Mouse (Mus musculus) fat pad, adult 2 months (tissue): ENCODE data around the gene Ppfia3.
"Not testable (repeated sequence)": the region's sequence is repeated elsewhere in the genome, so short reads cannot be mapped to it uniquely, and the experiment has no call there.

Experiments
- DNase-seq: peaks from one replicate; pipeline ENCODE4 v3.0.0-alpha.2; 2011; ENCODE audit warnings: low read depth, low spot score; ENCODE audit errors: extremely low read depth

Gene Ppfia3

DNA sequence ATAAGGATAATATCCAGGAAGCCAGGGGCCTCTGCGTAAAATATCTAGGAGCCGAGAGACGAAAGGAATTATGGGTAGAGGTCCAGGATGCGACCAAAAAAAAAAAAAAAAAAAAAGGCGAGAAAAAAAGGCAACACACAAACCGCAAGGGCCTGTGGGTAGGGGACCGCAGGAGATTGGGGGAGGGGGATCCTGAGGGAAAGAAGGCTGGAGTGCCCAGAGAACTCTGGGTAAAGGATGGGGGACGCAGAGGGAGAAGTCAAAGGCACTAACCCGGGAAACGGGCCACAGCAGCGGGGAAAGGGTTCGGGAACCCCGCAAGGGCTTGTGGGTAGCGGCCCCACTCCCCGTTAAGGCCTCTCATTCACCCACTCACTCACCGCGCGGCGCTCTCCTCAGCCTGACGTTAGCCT lies 28.3 kb upstream of the Ppfia3 start:
- no peak for DNase-seq

DNA sequence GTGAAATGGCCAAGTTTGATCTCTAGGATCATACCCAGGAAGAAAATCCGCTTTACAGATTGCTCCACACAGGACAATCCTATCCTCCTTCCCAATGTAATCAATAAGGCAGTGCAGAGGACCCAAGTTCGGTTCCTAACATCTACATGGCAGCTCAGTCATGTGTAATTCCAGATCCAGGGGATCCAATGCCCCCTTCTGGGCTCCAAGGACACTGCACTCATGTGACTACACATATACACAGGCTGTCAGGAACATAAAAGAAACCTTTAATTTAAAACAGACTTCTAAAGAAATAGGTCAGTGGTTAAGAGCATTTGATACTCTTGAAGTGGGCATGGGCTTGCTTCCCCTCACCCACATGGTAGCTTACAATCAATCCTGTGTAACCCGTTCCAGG lies 19.3 kb upstream of the Ppfia3 start:
- no peak for DNase-seq

DNA sequence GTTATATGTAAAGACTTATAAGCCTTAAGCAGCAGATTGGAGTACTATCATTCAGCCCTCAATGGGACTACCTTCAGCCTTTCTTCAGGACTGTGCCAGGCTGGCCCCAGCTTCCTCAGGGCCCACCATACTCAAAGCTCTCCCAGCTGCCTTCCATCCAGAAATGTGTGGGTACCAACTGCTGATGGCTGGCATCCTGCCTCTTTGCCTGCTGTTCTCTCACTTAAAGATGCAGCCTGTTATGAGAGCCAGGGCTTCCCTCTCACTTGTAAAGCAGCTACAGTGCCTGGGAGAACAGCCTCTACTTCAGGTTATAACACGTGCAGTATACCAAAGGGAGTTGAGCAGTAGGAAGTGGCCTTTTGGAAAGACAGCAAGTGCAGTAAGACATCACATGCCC lies 9.2 kb upstream of the Ppfia3 start:
- no peak for DNase-seq

DNA sequence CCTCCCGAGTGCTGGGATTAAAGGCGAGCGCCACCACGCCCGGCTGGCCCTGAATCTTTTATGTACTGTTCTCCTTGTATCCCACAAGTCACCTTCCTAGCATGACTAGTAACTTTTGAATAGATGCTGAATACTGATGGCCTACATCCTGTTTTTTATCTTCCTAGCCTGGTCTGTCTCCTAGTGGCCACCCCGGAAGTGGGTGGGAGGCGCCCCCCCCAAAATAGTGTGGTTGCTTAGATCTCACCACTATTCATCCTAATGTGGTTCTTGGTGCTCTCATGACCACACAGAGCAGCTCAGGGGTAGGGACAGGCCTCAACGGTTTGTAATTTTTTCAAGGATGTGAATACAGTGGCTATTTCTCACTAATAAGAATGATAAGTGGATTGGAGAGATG lies 7.8 kb upstream of the Ppfia3 start:
- DNase-seq, result no peak

DNA sequence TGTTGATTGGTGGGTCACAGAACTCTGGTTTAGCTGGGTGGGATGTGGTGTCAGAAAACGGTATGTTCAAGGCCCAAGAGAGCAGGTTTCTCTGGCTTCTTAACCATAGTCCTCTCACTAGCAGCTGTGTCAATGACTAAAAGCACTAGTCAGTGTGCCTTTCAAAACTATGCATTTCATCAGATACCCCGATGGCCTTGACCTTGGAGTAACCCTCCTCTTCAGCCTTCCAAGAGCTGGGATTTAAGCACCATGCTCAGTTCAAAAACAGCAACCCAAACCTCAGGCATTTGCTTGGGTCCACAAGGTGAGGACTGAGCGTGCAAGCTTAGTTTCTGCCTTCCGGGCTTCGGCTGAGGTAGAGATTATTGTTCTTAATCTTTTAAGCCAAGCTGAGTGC lies 5.6 kb upstream of the Ppfia3 start:
- no peak for DNase-seq

DNA sequence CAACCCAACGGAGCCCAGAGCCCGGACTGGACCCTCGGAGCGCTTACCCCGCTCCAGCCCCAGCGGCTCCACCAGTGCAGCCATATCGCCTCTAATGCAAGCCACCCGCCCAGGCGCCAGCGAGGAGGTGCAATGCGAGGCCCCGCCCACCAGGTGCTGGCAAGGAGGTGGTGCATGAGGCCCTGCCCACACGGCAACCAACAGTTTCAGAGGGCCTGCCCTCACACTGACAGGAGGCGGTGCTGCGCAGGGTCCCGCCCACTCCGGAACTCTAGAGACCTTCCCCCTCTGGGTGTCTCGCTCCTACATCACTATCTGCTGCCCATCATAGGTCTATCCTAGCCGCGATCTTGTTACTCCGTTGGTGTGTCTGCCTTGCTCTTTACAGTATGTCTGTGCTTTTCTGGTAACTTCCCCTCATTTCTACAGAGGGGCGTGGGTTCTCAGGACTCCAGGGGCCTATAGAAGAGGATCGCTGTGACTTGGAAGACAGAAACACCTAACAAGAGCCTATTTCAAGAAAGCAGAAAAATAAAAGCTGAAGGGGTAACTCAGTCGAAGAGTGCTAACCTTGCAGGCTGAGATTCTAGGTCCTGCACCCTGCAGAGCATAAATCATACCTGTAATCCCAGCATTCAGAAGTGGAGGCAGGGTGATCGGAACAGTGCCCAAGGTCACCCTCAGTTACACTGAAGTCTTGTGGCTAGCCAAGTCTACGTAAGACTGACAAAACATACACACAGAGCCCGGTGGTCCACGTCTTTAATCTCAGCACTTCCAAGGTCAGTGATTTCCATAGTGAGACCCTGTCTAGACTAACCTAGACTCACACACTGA lies 3.9 kb upstream of the Ppfia3 start, which contains the start of gene Lin7b:
Gene Lin7b, minus strand, starts transcription at position 109 of the 837 bp plus-strand sequence.
- DNase-seq, result no peak

DNA sequence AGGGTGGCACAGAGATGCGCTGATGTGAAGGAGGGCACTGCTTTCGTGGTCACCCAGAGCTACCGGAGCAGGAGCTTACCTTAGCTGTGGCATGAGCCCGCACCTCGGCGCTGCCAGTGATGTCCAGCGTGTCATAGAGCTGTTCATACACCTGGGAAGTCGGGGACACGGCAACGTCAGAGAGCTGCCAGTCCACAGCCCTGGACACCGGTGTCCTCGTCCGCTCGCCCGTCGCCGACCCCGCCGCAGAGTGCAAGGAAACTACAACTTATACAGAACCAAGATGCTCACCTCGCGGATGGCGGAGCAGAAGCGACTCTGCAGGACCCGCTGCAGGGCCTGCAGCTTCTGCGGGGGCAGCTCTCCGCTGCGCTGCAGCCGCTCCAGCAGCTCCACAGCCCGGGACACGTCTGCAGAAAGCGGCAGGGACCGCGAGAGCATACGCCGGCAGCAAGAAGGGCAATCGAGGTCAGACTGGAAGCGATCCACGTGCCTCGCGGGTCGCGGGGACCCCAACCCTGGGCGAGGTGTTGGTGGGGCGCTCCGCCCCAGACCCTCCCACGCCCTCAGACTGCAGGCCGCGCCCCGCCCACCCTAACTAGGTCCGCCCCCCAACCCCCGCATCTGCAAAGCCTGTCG lies 3.1 kb upstream of the Ppfia3 start:
- no peak for DNase-seq

DNA sequence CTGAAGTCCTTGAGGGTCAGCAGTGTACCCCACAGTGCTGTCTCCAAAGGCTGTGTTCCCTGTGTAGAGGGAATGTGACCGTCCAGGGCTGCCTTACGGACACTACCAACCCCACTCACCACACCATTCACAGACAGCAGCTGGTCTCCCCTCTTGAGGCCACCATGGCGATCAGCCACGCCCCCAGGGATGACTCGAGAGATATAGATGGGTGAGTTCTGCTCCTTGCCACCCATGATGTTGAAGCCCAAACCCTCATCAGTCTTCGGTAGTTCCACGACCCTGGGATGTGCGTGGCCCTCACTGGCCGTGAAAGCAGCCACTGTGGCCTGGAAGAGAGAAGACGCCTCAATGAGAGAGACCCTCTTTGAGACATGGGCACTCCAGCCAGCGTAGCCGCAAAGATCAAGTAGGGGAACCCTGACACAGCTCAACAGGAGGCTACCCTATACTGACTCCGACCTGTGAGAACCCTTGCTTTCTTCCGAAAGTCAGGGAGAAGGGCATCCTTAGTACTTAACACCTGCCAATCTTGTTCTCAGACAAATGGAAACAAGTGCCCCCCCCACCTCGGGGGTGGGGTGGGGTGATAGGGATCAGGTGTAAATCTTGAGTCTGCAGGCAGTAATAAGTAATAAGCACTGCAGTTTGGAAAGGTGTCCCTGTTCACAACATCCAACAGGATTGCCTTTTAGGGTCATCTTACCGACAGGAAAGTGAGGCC lies 2.4 kb upstream of the Ppfia3 start:
- DNase-seq, result no peak

DNA sequence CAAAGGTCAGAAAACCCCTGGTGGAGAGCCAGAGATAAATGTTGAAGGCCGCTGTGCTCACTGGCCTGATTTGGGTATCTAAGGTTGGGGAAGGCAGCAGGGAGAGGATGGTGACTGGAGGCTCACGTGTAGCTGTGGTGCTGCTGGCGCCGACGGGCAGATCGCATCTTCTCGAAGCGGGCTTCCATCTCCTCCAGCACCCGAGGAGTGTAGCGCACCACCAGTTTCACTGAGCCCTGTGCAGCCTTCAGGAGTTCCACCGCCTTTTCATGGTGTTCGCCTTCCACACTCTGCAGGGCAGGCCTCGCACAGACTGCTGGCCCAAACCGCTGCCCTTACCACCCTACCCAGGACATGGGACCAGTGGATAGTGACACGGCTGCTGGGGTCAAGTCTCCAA lies 1.4 kb upstream of the Ppfia3 start:
- DNase-seq, result no peak

DNA sequence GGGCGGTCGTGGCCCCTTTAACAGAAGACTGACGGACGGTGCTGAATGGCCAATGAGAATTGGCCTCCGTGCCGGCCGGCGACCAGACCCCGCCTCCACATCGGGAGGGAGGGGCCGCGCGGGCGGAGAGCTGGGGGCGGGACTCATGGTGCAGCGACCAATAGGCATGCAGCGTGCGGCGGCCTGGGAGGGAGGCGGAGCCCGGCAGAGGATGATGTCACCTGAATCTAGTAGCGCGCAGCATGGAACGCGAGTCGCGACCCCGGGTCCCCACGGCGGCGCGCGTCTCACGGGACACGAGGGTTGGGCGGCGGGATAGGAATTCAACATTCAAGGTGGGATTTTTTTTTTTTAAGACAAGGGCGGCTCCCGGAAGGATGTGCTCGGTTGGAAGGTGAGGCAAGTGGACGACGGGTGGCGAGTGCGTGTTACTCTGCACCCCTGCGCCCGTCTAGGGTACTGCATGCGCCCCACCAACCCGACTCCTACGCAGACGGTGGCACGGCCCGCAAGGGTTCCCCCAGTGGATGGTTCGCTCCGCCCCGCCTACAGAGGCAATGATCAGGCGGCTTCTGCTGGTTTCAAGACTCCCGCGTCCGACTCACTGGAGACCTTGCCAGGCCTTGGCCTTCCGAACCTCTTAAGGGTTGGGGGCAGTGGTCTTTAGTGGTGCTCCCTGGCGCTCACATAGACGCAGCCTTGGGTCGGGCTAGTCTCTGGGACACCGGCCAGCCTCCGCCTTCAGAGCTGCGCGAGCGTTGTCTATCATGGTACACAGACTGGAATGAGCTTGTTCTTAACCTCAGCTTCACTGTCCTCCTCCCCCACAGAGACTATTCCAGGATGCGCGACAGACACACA lies 431 bp upstream of the Ppfia3 start:
- no peak for DNase-seq

DNA sequence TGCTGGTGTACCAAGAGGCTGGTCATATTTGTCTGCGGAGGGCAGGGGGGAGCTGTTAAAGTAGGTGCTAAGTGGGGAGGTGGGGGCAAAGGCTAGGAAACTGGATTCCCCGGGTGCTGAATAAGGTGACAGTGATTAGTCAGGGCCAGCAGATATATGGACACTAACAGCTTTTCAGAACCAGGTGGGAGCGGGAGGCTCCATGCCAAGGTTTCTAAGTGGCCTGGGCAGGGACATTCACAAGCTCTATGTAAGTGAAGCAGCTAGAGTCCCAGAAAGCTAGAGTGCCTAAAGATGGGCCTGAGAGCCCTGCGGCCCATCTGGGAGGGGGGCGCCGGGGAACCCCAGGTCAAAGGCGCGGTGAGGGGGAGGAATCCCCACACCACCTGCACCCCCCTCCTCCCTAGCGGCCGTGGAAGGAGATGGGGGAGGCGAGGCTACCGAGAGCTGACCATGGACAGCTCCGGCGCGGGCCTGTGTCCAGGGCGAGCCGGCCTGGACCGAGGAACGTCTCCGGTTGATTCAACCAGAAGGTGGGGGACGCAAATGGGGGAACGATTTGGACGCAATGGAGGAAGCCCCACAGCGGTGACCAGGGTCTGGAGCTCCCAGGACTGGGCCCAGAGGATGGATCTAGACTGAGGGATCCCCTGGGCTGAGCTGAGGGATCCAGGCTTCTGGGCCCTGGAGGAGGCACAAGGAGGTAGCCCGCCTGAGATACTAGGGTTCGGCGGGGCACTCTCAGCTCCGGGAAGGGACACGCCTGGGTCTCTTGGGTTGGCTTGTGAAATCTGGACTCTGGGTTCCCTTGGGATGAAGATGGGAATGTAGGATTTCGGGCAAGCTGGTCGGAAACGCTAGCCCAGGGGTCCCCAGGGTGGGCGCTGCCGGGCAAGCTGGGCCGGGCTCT lies 822 bp downstream of the Ppfia3 start:
- DNase-seq, result no peak

DNA sequence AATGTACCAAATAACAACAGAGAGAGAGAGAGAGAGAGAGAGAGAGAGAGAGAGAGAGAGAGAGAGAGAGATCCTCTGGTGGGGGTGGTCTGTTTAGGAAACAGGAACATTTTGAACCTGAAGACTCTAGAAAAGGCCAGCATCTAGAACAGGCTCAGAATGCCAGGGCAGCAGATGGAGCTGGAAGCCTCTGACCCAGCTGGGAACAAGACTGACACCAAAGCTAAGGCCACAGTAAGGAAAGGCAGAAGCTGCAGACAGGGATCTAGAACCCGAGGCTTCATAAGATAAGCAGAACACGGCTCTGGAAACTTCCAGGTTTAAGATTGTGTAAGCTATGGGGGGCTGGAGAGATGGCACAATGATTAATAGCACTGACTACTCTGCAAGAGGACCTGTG lies 2.8 kb downstream of the Ppfia3 start:
- no peak for DNase-seq

DNA sequence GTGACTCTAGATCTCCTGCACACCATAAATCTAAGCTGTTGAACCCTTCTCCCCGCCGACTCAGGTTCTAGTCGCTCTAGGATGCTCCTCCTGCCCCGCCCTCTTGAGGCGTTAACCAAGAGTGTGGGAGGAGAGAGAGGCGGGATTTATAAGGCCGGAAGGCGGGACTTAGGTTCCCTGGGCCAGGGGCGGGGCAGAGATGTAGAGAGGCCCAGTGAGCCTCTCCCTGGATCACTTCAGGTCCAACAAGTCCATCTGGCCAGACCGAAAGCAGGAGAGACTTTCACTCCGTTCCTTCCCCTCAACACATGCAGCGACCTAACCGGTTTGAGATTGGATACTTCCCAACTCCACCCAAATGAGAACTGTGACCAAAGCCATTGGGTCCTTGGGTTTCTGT lies 4.0 kb downstream of the Ppfia3 start:
- peak; percentile 59 for DNase-seq

DNA sequence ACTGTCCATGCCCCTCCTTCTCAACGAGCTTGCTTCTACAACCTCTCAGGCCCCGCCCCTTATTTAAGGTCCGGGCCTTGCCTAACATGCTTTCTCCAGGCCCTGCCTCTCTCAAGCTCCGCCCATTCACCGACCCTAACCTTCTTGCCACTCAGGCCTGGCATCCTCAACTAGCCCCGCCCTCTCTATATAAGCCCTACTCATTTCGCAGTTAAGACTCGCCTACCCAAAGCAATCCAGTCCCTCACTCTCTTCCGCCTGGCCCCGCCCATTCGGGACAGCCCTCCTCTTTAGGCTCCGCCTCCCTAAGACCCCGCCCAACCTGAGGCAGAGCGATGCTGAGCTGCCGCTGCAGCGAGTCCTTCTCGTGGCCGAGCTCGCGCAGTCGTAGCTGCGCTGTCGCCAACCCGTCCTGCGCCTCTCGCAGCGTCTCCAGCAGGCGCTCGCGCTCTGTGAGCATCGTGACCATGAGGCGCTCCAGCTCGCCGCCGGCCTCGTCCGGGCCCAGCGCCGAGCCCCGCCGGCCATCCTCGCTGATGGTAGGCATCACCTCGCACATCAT lies 5.5 kb downstream of the Ppfia3 start:
- no peak for DNase-seq

DNA sequence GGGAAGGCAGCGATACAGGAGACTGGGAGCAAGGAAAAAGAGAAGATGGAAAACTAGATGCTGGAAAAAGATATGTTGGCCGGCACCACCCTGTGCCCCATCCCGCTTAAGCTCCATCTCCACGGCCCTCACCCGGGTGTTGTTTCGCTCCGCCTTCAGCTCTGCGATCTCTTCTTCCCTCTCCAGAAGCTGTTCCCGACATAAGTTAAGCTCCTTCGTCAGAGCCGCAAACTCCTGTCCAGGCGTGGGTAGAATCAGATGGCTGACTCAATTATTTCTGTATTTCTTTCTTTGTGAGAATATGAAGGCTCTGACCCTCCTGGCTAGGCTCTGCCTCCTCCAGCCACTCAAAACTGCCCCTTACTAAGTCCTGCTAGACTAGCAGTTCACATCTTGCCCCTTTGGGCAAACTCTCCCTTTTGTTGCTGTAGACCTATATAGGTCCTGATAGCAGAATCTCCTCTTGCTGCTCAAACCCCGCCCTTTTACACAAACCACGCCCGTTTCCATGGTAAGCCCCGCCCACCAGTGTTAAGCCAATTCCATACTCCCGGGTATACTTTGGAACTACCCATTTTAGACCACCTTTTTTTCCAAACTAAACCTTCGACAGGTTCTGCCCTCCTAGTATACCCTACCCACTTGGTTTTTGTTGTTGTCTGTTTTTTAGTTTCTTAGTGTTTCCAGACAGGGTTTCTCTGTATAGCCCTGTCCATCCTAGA lies 6.3 kb downstream of the Ppfia3 start:
- no peak for DNase-seq

DNA sequence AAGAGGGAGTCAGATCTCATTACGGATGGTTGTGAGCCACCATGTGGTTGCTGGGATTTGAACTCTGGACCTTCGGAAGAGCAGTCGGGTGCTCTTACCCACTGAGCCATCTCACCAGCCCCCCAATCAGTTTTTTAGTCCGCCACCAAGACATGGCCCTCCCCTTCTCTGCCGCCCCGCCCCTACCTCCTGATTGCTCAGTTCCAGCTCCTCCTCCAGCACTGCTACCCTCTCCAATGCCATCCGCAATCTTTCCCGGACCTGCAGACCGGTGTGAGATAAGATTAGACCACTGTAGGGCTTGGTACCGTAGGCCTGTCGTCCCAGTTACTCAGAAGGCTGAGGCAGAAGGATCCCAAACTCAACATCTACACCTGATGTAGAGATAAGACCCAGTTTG lies 7.7 kb downstream of the Ppfia3 start:
- not testable (repeated sequence) for DNase-seq

DNA sequence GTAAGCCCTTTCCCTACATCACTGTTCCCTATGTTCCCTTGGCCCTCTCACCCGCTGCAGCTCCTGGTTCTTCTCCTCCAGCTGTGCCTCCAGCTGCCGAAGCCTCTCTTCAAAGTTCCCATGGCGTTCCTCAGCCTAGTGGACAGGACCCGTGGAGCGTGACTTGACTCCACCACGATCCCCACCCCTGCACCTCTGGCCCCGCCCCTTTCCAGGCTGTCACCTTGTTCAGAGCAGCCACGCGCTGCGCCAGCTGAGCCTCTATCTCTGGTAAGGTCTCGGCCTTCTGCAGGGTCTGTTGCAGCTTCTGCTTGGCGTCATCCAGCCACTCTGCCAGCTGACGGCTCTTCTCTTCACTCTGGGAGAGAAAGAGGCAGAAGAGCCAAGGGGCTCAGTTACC lies 10.7 kb downstream of the Ppfia3 start:
- no peak for DNase-seq

DNA sequence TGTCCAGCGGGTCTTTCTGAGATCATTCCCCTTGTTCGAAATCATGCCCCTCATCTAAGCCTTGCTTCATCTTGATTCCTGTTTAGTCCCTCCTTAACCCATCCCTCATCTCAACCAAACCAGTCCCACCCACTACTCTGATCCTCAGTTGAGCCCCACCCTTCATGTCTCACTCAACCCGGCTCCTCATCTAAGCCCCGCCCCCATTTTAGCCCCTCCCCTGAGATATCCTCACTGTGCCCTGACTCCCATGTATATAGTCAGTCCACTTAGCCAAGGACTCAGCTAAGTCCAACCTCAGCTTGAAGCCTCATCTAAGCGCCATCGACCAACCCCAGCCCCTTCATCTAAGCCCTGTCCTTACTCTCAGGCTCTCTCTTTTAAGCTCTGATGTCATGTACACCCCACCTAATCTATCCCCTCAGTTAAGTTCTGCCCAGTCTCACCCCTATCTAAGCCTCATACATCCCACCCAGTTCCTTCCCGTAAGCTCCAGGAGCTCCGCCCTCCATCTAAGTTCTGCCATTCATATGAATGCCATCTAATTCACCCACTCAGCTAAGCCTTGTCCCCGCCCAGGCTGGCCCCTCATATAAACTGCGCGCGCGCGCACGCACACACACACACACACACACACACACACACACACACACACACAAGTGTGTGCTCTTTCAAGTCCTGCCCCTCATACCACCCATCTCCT lies 11.3 kb downstream of the Ppfia3 start:
- DNase-seq, result no peak
